Mouse (Mus musculus) G1E (cell line): ENCODE measurements at regions not wholly inside any gene's neighbourhood (a gene's known extent, or its start where the extent isn't known, plus 50 kb on each side); places are given as distances from the start of the nearest gene placed in this dataset.

ENCODE experiments used
- CTCF ChIP-seq: IDR thresholded peaks from 2 replicates; pipeline ENCODE4 v1.5.1; 2012; ENCODE audit warnings: low read depth, low read length, inconsistent platforms, mixed read lengths
- GATA1 ChIP-seq: IDR thresholded peaks from 2 replicates; pipeline ENCODE4 v1.6.1; 2012; ENCODE audit warnings: borderline replicate concordance, low read length, inconsistent platforms, mixed read lengths
- GATA2 ChIP-seq: IDR thresholded peaks from 2 replicates; pipeline ENCODE4 v1.6.1; 2012; ENCODE audit warnings: low read depth, low read length, inconsistent platforms, borderline replicate concordance
- POLR2AphosphoS5 ChIP-seq: IDR thresholded peaks from 2 replicates; pipeline ENCODE4 v1.6.1; 2012; ENCODE audit warnings: low read depth, low read length, inconsistent platforms; ENCODE audit not compliant: insufficient replicate concordance
- TAL1 ChIP-seq: conservative IDR thresholded peaks from 2 replicates; pipeline ENCODE4 v1.6.1; 2012; ENCODE audit warnings: low read depth, low read length, inconsistent platforms, mixed read lengths

GRCm38 (mm10) chr17:88142809-88143208 lies 77.7 kb upstream of the Fbxo11 start:
- TF ChIP-seq CTCF (no peak), TAL1 (no peak), GATA1 (no peak), POLR2AphosphoS5 (no peak), GATA2 (no peak)
